Mouse (Mus musculus): ENCODE measurements around the gene Rgs17. TPM values are rescaled to one million over a fixed set of nuclear protein-coding genes. Genes with fewer than 3 reads are reported as not detected.

The Rgs17 gene
- polyA plus RNA-seq, 1 experiment from 2014 or later = 0.63 TPM

DNA sequence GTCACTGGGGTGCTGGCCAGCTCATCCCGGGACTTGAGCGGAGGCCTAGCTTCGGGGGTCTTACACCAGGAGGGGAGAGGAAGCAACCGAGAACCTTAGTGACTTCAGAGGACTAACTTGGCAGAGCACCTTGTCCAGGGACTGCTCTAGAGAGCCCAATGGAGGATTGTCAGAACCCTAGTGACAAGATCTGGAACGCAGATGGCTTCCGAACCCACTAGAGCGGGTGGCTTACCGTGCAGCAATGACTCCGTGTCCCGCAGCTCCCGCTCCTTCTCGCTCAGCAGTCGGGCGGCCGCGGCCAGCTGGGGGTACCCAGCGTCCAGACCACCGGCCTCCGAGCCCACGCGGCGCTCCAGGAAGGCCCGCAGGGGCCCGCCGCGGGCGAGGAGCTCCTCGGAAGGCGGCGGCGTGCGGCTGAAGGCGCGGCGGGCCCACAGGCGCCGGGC lies 98.9 kb downstream of the Rgs17 start:
- H3K9ac ChIP-seq (replicated peaks; ENCODE audit: low read depth) = peak overlapping the region; percentile 88
- WGBS = 0% methylated on average over 32 of the region's 37 CpGs
- H3K27ac ChIP-seq (ENCODE audit: low read length) = peak overlapping the region; percentile 97
- peak overlapping the region; percentile 86 for H3K4me2 ChIP-seq (replicated peaks; ENCODE audit: low read depth, low read length)
- TF ChIP-seq EP300 (IDR thresholded peaks at IDR 0.05) (no peak), CTCF (IDR thresholded peaks at IDR 0.05) (no peak)
- peak overlapping the region; percentile 90 for H3K4me3 ChIP-seq (ENCODE audit: low read depth, low read length)
- peaks cover 8% of the 10 kb centered on the region; the same call in 1 of the 2 replicates for H3K4me1 ChIP-seq (ENCODE audit: insufficient read depth, low read depth, low read length)
- no peak for ATAC-seq
- no peaks in the 10 kb centered on the region for H3K27me3 ChIP-seq (replicated peaks; ENCODE audit: insufficient read depth, low read length)
- H3K36me3 ChIP-seq (ENCODE audit: insufficient read depth, low read length) = peaks cover 2% of the 10 kb centered on the region; the same call in 1 of the 2 replicates
- DNase-seq (ENCODE audit: low spot score) = no peak
- H3K9me3 ChIP-seq (ENCODE audit: low read length) = no peaks in the 10 kb centered on the region

DNA sequence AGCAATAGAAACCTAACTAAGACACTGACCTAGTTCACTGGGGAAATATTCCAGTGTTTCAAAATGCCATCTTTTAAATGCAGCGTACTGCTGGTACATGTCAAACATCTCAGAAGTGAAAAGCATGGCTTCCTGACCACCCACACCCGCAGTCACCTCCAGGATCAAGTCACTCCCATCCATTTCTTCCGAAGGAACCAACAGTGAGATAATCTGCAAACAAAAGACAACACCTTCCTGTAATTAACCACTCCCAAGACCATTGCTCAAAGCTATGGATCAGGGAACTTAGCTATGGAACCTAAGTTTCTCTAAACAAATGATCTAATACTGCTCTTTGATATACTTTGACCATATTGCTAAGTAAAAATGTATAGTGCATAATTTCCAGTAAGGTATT lies 103.4 kb downstream of the Rgs17 start:
- H3K9ac ChIP-seq (replicated peaks; ENCODE audit: low read depth) = no peak overlapping the region
- TF ChIP-seq CTCF (IDR thresholded peaks at IDR 0.05) (no peak), EP300 (IDR thresholded peaks at IDR 0.05) (no peak)
- no peak overlapping the region for H3K4me3 ChIP-seq (ENCODE audit: low read depth, low read length)
- no peak overlapping the region for H3K27ac ChIP-seq (ENCODE audit: low read length)
- peaks cover 8% of the 10 kb centered on the region; the same call in 1 of the 2 replicates for H3K4me1 ChIP-seq (ENCODE audit: insufficient read depth, low read depth, low read length)
- ATAC-seq (no peak), DNase-seq (ENCODE audit: low spot score) (no peak)
- H3K9me3 ChIP-seq (ENCODE audit: low read length) = no peaks in the 10 kb centered on the region
- no peaks in the 10 kb centered on the region for H3K27me3 ChIP-seq (replicated peaks; ENCODE audit: insufficient read depth, low read length)
- peaks cover 24% of the 10 kb centered on the region; the same call in 1 of the 2 replicates for H3K36me3 ChIP-seq (ENCODE audit: insufficient read depth, low read length)
- WGBS = 88% methylated on average over 3 of the region's 3 CpGs
- no peak overlapping the region for H3K4me2 ChIP-seq (replicated peaks; ENCODE audit: low read depth, low read length)

DNA sequence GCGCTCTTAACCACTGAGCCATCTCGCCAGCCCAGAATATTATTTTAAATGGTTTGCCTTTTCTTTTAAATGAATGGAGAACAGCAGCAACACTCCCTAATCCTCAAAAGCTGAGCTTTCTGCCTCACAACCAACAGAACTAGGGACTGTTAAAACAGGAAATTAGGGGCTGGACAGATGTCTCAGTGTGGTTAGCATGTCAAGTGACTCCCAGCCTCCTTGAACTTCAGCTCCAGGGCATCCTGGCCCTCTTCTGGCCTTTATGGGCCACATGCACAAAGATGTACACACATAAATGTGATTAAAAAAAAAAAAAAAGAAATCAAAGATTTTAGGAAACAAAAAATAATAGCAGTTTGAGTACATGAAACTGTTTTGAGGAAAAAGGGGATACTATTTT lies 106.2 kb downstream of the Rgs17 start:
- 97% methylated on average over 2 of the region's 2 CpGs for WGBS
- Histone ChIP-seq H3K36me3 (ENCODE audit: insufficient read depth, low read length) (peaks cover 37% of the 10 kb centered on the region; the same call in 1 of the 2 replicates), H3K4me1 (ENCODE audit: insufficient read depth, low read depth, low read length) (no peaks in the 10 kb centered on the region), H3K4me2 (replicated peaks; ENCODE audit: low read depth, low read length) (no peak overlapping the region), H3K4me3 (ENCODE audit: low read depth, low read length) (no peak overlapping the region), H3K27ac (ENCODE audit: low read length) (no peak overlapping the region), H3K9ac (replicated peaks; ENCODE audit: low read depth) (no peak overlapping the region), H3K27me3 (replicated peaks; ENCODE audit: insufficient read depth, low read length) (no peaks in the 10 kb centered on the region), H3K9me3 (ENCODE audit: low read length) (no peaks in the 10 kb centered on the region)
- TF ChIP-seq CTCF (IDR thresholded peaks at IDR 0.05) = no peak
- TF ChIP-seq EP300 (IDR thresholded peaks at IDR 0.05) = no peak
- ATAC-seq (no peak), DNase-seq (ENCODE audit: low spot score) (no peak)

DNA sequence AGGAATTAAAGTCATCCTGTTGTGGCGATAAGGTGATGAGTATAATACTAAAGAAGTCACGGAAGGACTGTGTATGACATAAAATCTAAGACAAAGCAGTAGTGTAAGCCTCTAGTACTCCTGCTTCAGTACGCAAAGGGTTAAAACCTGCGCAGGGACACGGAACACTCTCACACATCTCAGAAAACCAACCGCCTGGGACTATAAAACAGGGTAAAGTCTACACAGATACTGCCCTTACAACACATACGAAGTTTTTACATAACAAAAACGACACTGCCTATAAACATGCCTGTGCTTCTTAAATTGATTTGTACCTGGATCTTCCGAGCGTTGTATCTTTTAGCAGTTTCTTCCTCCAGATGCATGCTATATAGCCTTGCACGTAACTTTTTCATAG lies 108.5 kb downstream of the Rgs17 start:
- 90% methylated on average over 11 of the region's 11 CpGs for WGBS
- no peak for ATAC-seq
- Histone ChIP-seq H3K4me3 (ENCODE audit: low read depth, low read length) (no peak overlapping the region), H3K9ac (replicated peaks; ENCODE audit: low read depth) (no peak overlapping the region), H3K27ac (ENCODE audit: low read length) (no peak overlapping the region), H3K36me3 (ENCODE audit: insufficient read depth, low read length) (peaks cover 35% of the 10 kb centered on the region; the same call in 1 of the 2 replicates), H3K4me2 (replicated peaks; ENCODE audit: low read depth, low read length) (no peak overlapping the region), H3K27me3 (replicated peaks; ENCODE audit: insufficient read depth, low read length) (no peaks in the 10 kb centered on the region), H3K9me3 (ENCODE audit: low read length) (no peaks in the 10 kb centered on the region), H3K4me1 (ENCODE audit: insufficient read depth, low read depth, low read length) (no peaks in the 10 kb centered on the region)
- no peak for TF ChIP-seq CTCF (IDR thresholded peaks at IDR 0.05)
- no peak for TF ChIP-seq EP300 (IDR thresholded peaks at IDR 0.05)
- DNase-seq (ENCODE audit: low spot score) = no peak

DNA sequence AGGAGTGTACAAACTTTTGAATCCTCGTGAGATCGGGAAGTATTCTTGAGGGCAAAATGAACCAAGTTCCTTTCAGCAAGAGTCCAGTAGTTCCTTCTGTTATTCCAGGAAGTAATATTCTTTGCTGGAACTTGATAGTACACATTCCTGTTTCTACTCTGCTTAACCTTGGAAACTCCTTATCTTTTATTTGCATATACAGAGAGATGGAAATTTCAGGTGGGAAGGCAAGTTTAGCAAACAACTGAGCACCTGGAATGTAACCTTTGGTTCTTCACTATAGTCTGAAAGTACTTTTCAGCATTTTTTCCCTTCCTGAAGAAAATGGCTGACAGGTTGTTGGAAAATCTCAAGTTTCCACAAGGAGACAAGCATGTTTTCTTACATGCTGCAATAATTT lies 114.5 kb downstream of the Rgs17 start:
- Histone ChIP-seq H3K4me1 (ENCODE audit: insufficient read depth, low read depth, low read length) (peaks cover 12% of the 10 kb centered on the region; the same call in 1 of the 2 replicates), H3K9ac (replicated peaks; ENCODE audit: low read depth) (no peak overlapping the region), H3K27me3 (replicated peaks; ENCODE audit: insufficient read depth, low read length) (no peaks in the 10 kb centered on the region), H3K4me2 (replicated peaks; ENCODE audit: low read depth, low read length) (no peak overlapping the region), H3K4me3 (ENCODE audit: low read depth, low read length) (no peak overlapping the region), H3K9me3 (ENCODE audit: low read length) (no peaks in the 10 kb centered on the region), H3K27ac (ENCODE audit: low read length) (peak overlapping the region; percentile 39; the same call in 1 of the 2 replicates), H3K36me3 (ENCODE audit: insufficient read depth, low read length) (peaks cover 4% of the 10 kb centered on the region; the same call in 1 of the 2 replicates)
- WGBS = 48% methylated on average over 2 of the region's 2 CpGs
- TF ChIP-seq EP300 (IDR thresholded peaks at IDR 0.05) (peak; percentile 51), CTCF (IDR thresholded peaks at IDR 0.05) (no peak)
- DNase-seq (ENCODE audit: low spot score) = peak; percentile 78
- ATAC-seq = no peak

DNA sequence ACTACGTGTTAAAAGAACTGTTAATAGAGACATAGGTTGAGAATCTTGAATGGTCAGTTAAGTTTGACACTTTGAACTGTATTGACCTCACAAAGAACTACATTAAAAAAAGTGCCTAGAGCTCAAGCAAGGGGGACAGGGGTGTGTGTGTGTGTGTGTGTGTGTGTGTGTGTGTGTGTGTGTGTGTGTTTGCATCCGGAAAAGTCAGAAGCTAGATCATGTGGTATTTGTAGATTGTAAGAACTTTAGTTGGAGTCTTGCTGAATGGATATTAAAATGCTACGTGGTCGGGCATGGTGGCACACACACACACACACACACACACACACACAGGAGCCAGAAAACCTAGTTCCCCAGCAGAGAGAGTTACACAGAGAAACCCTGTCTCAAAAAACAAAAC lies 115.2 kb downstream of the Rgs17 start:
- Histone ChIP-seq H3K36me3 (ENCODE audit: insufficient read depth, low read length) (no peaks in the 10 kb centered on the region), H3K4me2 (replicated peaks; ENCODE audit: low read depth, low read length) (no peak overlapping the region), H3K4me3 (ENCODE audit: low read depth, low read length) (no peak overlapping the region), H3K9me3 (ENCODE audit: low read length) (no peaks in the 10 kb centered on the region), H3K9ac (replicated peaks; ENCODE audit: low read depth) (no peak overlapping the region), H3K4me1 (ENCODE audit: insufficient read depth, low read depth, low read length) (peaks cover 13% of the 10 kb centered on the region; the same call in 1 of the 2 replicates), H3K27me3 (replicated peaks; ENCODE audit: insufficient read depth, low read length) (no peaks in the 10 kb centered on the region), H3K27ac (ENCODE audit: low read length) (0 out of 2 replicates have a peak overlapping the region, but pooled peaks have one; percentile 39)
- TF ChIP-seq EP300 (IDR thresholded peaks at IDR 0.05) = no peak
- no peak for TF ChIP-seq CTCF (IDR thresholded peaks at IDR 0.05)
- ATAC-seq (no peak), DNase-seq (ENCODE audit: low spot score) (no peak)
- WGBS = 34% methylated on average over 4 of the region's 4 CpGs
